Mouse (Mus musculus): ENCODE measurements around the gene Nutf2. TPM values are rescaled to one million over a fixed set of nuclear protein-coding genes. Genes with fewer than 3 reads are reported as not detected.
A peak's percentile ranks its signal among the peaks of the same experiment; 100 is the strongest.
"Not testable (repeated sequence)": the region's sequence is repeated elsewhere in the genome, so short reads cannot be mapped to it uniquely, and the experiment has no call there.

Nutf2 gene
- 10 to 100 TPM; 33.0 to 42.4 TPM for total RNA-seq (2021)

GRCm38 (mm10) chr8:105860143-105860981 lies at the start of gene Nutf2:
Gene Nutf2 (plus strand): TSS chr8:105860580.
- intact Hi-C loops (cut with DNase I), result loop anchor here (2.0 kb wide), 2 partner anchors 20 to 40 kb away; partner anchors contain the start of genes Edc4 and Pskh1
- peak; percentile 88 to 91 for DNase-seq

- intact Hi-C loops (cut with DNase I), result no loop called here
- DNase-seq, result no peak
Observed at GRCm38 (mm10) chr8:105811061-105811460, 49.3 kb upstream of the Nutf2 start.

DNA sequence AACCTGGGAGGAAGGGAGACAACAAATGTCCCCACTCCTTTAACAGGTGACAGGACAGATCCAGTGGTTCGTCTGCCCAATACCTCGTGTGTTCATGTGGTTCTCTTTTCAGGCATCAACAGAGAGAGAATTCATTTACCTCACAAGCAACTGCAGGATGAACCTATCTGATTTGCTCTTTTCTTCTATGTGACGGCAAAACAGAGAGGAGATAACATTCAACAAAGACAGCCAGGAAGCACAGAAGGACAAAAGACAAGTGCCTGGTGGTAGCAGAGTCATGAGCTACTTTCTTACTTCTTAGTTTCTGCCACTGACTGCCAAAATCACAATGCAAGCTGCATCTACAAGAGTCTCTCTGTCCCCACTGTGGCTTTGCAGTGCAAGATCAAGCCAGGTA lies 48.8 kb upstream of the Nutf2 start:
- no peak for DNase-seq
- intact Hi-C loops (cut with DNase I), result no loop called here

DNA sequence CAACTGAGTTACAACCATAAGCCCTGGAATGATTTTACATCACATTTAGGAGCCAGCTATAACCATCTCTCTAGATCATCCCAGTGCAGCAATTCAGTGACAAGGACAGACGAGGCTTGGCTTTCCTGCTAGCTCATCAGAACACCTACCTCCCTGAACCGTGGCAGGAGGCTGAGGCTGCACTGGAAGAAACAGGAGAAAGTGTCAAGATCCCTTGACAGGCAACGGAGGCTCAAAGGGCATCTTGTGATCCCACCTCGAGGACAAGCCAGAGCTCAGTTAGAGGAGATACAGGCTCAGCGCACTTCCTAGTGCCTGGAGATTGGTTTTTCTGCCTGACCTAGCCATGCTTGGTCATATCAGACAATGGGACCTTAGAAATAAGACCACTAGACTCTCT lies 47.9 kb upstream of the Nutf2 start:
- DNase-seq, result no peak
- intact Hi-C loops (cut with DNase I), result no loop called here

- DNase-seq, result no peak
- intact Hi-C loops (cut with DNase I), result no loop called here
Observed at GRCm38 (mm10) chr8:105813241-105813640, 47.1 kb upstream of the Nutf2 start.

GRCm38 (mm10) chr8:105819659-105820058 lies 40.7 kb upstream of the Nutf2 start:
- intact Hi-C loops (cut with DNase I), result no loop called here
- DNase-seq, result no peak

DNA sequence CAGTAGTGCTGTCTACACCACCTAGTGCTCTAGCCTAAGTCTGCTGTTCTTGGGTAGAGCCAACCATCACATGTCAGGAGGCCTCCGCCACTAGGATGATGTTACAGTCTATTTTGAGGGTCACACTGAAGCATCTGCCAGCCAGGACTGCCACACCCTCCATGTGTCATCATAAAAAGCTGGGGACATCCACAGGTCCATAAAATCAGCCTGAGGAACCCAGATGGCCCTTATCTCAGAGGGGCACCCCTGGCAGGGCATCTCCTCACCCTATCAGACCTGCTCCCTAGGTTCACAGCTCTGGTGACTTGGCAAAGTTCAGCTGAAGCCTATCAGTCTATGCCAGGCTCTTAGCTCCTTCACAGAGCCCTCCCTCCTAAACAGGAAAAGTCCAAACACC lies 39.5 kb upstream of the Nutf2 start:
- DNase-seq, result peak in 1 of 2 experiments; percentile 18

GRCm38 (mm10) chr8:105825506-105825905 lies 34.9 kb upstream of the Nutf2 start:
- DNase-seq, result no peak
- intact Hi-C loops (cut with DNase I), result no loop called here

More for the DNA sequence above, 39.5 kb upstream of the Nutf2 start:
- intact Hi-C loops (cut with DNase I), result no loop called here

DNA sequence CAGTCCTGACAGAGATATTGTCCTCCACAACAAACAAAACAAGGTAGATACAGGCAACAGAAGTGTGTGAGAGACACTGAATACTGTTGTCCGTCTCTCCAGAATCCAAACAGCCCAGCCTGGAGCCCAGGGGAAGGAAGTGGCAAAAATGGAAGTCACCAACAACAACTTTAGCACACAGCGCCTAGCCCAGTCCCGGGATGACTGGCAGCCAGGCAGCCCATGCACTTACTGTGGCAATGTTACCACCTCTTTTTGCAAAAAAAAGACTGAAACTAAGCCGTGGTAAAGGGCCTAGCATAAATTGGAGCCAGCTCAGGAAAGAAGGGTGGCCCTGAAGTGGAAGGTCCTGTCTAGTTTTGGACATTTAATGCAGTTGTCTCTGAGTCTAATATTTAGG lies 34.0 kb upstream of the Nutf2 start:
- intact Hi-C loops (cut with DNase I), result no loop called here
- DNase-seq, result no peak

DNA sequence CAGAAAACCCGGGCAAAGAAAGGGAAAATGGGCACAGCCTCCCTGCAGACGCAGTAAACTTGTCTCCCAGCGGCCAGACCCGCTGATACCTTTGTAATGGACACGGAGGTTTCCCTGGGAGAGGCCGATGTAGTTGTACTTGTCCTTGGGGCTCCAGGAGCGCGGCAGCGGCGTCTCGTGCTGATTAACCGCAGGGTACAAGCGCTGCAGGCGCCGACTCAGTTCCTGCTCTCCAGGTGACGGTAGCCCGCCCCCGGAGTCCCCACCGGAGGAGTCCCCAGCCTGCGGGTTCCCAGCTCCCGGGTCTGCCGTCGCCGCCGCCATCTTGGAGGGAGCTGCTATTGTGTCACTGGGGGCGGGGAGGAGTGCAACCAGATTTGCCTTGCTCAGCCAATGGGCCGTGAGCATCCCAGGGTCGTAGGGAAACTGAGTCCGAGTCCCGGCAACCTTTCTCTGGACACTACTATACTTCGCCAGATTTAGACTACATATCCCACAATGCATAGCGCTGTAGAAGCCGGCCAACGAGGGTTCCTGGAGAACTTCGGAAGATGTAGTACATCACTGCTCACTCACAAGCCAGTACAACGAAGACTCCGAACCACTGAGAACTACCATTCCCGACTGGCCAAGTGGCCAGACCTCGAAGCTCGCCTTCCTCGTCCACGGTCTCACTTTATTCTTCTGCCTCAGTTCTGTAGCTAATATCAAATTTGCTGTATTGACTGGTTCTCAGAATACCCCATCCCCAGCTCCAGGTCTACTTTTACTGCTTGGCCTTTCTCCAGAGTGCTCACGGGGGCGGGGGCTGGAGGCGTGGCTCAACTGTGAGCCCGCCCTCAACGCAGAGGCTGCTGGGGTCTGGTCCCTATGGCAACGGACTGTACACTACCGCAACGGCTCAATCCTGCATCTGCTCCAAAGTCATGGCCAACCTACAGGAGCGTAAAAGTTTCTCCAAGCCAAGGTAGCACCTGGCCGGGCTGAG lies 33.2 kb upstream of the Nutf2 start, which contains the start of the genes Ranbp10 and Tsnaxip1:
Gene Ranbp10, minus strand, starts transcription at position 490 of the 988 bp plus-strand sequence.
Gene Tsnaxip1, plus strand, starts transcription at position 871 of the 988 bp plus-strand sequence.
- DNase-seq, result peak; percentile 89 to 94
- intact Hi-C loops (cut with DNase I), result no loop called here

DNA sequence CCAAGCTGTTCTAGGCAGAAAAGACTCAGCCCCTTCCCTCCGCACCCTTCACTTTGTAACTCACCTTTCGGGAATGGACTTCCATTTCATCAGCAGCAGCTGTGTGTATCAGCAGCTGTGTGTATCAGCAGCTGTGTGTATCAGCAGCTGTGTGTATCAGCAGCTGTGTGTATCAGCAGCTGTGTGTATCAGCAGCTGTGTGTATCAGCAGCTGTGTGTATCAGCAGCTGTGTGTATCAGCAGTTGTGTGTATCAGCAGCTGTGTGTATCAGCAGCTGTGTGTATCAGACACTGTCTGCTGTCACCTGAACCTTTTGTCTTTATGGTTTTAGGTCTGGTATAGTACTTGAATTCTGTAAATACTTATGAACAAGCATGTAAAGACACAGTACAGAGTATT lies 26.6 kb upstream of the Nutf2 start:
- intact Hi-C loops (cut with DNase I); DNase-seq: not testable (repeated sequence)

GRCm38 (mm10) chr8:105835318-105835717 lies 25.1 kb upstream of the Nutf2 start:
- peak; percentile 74 to 83 for DNase-seq
- intact Hi-C loops (cut with DNase I), result loop anchor here (1.0 kb wide), 2 partner anchors 95 to 187 kb away; no protein-coding TSS in a partner anchor

GRCm38 (mm10) chr8:105836991-105837390 lies 23.4 kb upstream of the Nutf2 start:
- intact Hi-C loops (cut with DNase I), result no loop called here
- DNase-seq, result no peak

- intact Hi-C loops (cut with DNase I), result no loop called here
- no peak for DNase-seq
Observed at GRCm38 (mm10) chr8:105839209-105839608, 21.2 kb upstream of the Nutf2 start.

DNA sequence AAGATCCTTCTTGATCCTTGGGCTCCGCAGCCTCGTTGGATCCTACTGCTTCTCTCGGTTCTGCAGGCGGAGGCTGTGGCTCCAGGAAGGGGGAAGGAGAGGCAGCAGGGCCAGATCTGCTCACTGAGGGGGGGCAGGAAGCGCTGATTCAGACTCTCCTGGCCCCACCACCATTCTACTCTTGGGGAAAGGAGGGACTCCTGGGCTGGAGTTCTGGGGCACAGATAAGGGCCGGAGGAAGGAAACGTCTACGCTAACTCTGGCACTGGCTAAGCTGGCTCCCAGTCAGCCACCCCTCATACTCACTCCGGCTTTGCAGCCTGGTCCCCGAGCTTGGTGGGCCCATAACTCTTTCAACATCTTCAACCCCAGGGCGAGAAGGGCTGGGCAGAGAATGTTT lies 13.7 kb upstream of the Nutf2 start:
- intact Hi-C loops (cut with DNase I), result no loop called here
- DNase-seq, result no peak

DNA sequence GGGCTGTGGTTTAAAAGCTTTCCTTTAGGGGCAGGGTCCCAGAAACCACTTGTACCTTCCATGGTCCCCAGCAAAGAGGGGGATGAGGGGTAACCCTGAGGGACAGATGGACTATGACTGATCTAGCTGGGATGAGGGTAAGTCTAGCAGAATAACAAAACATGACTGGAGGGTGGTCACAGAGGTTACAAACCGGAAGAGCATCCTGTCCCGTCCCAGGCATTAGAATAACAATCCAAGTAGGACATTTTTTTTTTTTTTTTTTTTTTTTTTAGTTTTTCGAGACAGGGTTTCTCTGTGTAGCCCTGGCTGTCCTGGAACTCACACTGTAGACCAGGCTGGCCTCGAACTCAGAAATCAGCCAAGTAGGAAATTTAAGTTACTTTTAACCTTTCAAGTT lies 10.4 kb upstream of the Nutf2 start:
- intact Hi-C loops (cut with DNase I), result loop anchor here (2.0 to 5.0 kb wide), 2 partner anchors 51 to 82 kb away; partner anchors contain the start of genes Ctrl and Pskh1
- DNase-seq, result no peak

- DNase-seq, result no peak
- intact Hi-C loops (cut with DNase I), result loop anchor here (2.0 to 5.0 kb wide), 2 partner anchors 50 to 82 kb away; partner anchors contain the start of genes Ctrl and Pskh1
Observed at GRCm38 (mm10) chr8:105850611-105851010, 9.8 kb upstream of the Nutf2 start.

- DNase-seq, result peak; percentile 89
- intact Hi-C loops (cut with DNase I), result loop anchor here (2.0 to 5.0 kb wide), 2 partner anchors 49 to 81 kb away; partner anchors contain the start of genes Ctrl and Pskh1
Observed at GRCm38 (mm10) chr8:105851651-105852143, 8.7 kb upstream of the Nutf2 start.

GRCm38 (mm10) chr8:105852146-105852729 lies 8.1 kb upstream of the Nutf2 start:
- DNase-seq, result no peak
- intact Hi-C loops (cut with DNase I), result loop anchor here (5.0 kb wide), 1 partner anchor 80 kb away; the partner anchor contains the start of gene Ctrl

- DNase-seq, result no peak
- intact Hi-C loops (cut with DNase I), result loop anchor here (5.0 kb wide), 1 partner anchor 79 kb away; the partner anchor contains the start of gene Ctrl
Observed at GRCm38 (mm10) chr8:105853178-105853577, 7.2 kb upstream of the Nutf2 start, which contains the start of gene Cenpt. Gene Cenpt (minus strand): TSS chr8:105853278.
